Mouse (Mus musculus): ENCODE data around the gene Lman2l.

DNA sequence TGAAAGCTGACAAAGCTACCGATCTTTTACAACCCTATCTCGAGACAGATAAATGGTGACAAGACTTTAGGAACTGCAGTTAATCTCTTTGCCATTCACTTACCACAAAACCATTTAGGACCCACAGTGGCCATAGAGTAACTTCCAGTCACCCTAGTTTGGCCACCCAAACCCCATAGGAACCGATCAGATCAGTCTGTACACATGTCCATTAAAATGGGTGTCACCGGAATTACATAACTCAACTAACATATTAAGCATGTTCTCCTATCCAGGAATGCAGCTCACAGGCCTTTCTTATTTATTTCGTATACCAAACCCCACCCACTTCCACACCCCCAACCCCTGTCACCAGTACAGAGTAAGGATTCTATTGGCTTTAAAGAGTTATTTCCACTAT is 1.8 kb upstream of the Lman2l start:
- TF ChIP-seq CTCF (IDR thresholded peaks at IDR 0.05; ENCODE audit: control insufficient read depth, insufficient read depth, low read length) (no peak), POLR2A (IDR thresholded peaks at IDR 0.05; ENCODE audit: borderline replicate concordance, control insufficient read depth, low read depth, low read length) (no peak)
